Mouse (Mus musculus) hematopoietic stem cell, adult 5-6 weeks (primary cell): ENCODE data around the gene D6Wsu163e. TPM values are rescaled to one million over a fixed set of nuclear protein-coding genes. Genes with fewer than 3 reads are reported as not detected.

Experiments
- ATAC-seq, 2 experiments: fragments of 125-278 bp in 1 of 2; replicated peaks in 1 of 2; 2 replicates each; pipeline ENCODE4 v1.8.0; 2016 to 2017; ENCODE audit warnings: inconsistent platforms in 2 of 2, mild to moderate bottlenecking in 2 of 2, moderate number of reproducible peaks in 2 of 2, low read depth in 1 of 2, moderate TSS enrichment in 1 of 2; ENCODE audit not compliant: low FRiP score in 2 of 2, poor library complexity in 2 of 2, severe bottlenecking in 2 of 2, insufficient read depth in 1 of 2, low TSS enrichment in 1 of 2
- total RNA-seq: library from RNA; stranded (forward); fragments of 172-1452, 232-1000 nt; gene quantifications from 2 replicates; pipeline ENCODE4 v1.2.3, GENCODE M21; 2017

Gene D6Wsu163e
- total RNA-seq, 1 experiment from 2014 or later: 26.1 TPM

DNA sequence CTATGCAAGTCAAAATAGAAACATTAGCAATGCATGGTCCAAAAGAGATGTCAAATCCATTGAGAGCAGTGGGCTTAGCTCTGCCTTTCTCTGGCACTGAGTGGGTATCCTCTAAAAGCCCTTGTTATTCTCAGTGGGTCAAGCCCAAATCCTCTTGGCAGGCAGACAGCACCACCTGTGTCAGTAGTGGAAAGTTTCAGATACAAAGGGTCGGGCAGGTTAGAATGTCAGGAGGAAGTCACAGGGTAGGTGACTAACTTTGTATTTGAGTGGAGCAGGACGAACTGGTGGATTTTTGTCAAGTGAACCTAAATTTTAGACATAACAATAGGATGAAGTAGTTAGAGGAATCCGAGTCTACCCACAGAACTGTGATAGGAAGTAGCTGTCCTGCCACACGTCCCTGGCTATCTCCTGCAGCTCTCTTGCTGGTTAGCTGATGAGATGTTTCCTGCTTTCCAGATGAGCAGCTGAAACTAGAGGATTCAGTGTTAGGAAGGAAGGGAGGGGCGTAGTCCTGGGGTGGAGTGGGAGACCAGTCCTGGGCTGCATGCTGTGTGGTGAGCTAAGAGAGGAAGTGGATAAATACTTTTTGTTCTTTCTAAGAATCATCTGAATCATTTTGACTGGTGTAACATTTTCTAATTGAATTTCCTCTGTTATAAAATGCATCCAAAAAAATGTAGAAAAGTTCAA, 41.9 kb downstream of the D6Wsu163e start:
- peak; percentile 37 to 48; a peak in 1 of 4 replicates for ATAC-seq

GRCm38 (mm10) chr6:126993676-126994075, 53.9 kb downstream of the D6Wsu163e start:
- ATAC-seq: no peak

- ATAC-seq: no peak
Measured at GRCm38 (mm10) chr6:126995494-126995893, 55.7 kb downstream of the D6Wsu163e start.

- peak; percentile 97 to 99 for ATAC-seq
Measured at GRCm38 (mm10) chr6:126996399-126996798, 56.6 kb downstream of the D6Wsu163e start.

GRCm38 (mm10) chr6:127005646-127006045, 65.9 kb downstream of the D6Wsu163e start:
- no peak for ATAC-seq

DNA sequence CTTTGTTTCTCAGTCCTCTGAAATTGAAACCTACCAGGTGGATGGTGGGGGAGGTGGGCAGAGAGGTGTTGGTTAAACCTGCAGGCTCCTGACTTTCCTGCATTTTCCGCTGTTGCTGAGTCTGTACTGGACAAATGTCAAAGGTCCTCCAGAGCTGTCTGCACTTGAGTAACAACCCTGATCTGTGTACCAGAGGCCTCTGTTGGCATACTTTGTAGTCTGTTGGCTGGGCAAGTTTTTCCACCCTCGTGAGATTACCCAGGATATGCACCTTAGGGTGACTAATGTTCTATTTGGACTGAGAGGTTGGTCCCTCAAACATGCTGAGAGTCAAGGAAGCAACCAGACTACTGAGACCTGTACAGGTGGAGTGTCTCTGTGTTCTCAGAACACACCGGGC, 66.8 kb downstream of the D6Wsu163e start:
- ATAC-seq: no peak

DNA sequence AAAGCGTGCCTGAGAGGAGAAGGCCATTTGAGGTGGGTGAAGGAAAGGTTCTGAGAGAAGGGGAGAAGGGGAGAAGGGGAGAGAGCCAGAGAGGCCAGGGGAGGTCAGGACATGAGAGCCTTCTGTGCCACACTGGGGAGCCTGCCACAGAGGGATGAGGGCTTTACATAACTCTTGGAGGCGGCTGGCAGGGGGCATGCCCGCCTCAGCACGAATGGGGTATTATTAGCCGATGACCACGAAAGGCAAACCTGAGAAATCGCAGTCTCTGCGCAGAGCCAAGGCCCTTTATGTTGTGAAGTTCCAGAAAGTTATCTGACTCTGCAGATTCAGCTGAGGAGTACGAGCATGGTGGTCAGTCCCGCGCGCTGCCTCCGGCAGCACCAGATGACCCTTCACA, 70.3 kb downstream of the D6Wsu163e start:
- ATAC-seq: no peak

DNA sequence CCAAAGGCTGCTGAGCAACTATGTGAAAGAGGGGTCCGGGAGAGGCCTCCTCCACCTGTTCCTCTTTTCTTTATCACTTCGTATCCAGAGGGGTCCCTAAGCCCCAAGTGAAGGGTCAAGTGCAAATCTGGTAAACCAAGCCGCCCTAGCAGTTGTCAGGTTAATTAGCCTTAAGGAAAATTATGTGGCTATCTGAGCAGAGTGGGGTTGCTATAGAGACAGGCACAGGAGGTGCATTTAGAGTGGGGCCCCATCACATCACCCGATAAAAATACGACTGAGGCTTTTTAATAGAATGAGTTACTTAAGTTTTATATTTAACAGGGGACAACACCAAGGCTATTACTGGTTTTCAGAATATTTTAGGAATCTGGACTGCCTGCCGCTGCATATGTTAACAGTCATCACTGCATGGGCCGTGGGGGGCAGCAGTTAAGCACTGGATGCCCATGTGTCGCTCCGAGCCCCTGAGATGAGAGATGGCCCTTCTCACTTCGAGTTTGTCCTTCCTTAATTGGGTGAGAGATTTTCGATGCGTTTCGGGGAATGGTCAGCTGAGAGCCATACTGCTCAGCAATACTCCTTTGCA, 72.3 kb downstream of the D6Wsu163e start:
- ATAC-seq: no peak

GRCm38 (mm10) chr6:127014906-127015770, 75.4 kb downstream of the D6Wsu163e start, which contains the start of gene Fgf6:
Gene Fgf6 (plus strand): TSS chr6:127015586.
- ATAC-seq: no peak

GRCm38 (mm10) chr6:127019254-127019653, 79.5 kb downstream of the D6Wsu163e start:
- ATAC-seq: no peak

DNA sequence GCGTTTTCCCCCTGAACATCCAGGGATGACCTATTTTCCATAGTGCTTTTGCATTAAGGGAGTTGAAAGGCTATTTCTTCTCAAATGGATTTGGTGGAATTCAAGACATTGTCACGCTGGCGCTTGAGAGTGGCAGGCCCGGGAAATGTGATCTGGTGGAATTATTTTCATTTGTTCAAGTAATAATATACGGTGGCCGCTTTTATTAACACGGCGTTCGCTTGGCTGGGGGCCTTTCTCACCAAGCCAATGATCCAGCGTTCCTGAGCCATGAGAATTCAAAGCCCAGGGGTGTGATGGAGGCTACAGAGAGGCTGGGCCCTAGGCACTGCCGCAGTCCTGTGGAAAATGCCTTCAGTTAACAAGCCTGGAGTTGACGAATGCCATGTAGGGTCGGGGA, 80.7 kb downstream of the D6Wsu163e start:
- ATAC-seq: no peak

GRCm38 (mm10) chr6:127024836-127025235, 85.1 kb downstream of the D6Wsu163e start:
- ATAC-seq: no peak

Other genes with a start within 250 kb of the D6Wsu163e start
- not detected in 2 replicates for gene Kcna6, start 199.3 kb upstream of the D6Wsu163e start, total RNA-seq
- gene Ndufa9, start 90.8 kb upstream of the D6Wsu163e start, total RNA-seq: 93.8 and 106 TPM in 2 replicates
- not detected in 2 replicates for gene Akap3, start 86.9 kb upstream of the D6Wsu163e start, total RNA-seq
- gene Dyrk4, start 18.1 kb upstream of the D6Wsu163e start, total RNA-seq: 2.6 TPM in 1 of 2 replicates, not detected in the other
- 112 and 143 TPM in 2 replicates for gene Rad51ap1, start 375 bp upstream of the D6Wsu163e start, total RNA-seq
- gene Fgf6, start 75.6 kb downstream of the D6Wsu163e start, total RNA-seq: not detected in 2 replicates
- gene Fgf23, start 132.9 kb downstream of the D6Wsu163e start, total RNA-seq: not detected in 2 replicates
- gene Tigar, start 169.6 kb downstream of the D6Wsu163e start, total RNA-seq: 3.4 and 3.8 TPM in 2 replicates
- 57.3 and 129 TPM in 2 replicates for gene Ccnd2, start 212.2 kb downstream of the D6Wsu163e start, total RNA-seq